Mouse (Mus musculus): ENCODE data around the gene Traf3ip1. TPM values are rescaled to one million over a fixed set of nuclear protein-coding genes. Genes with fewer than 3 reads are reported as not detected.

The Traf3ip1 gene
- total RNA-seq, 2 experiments from 2014 or later = 3.4 to 3.8 TPM

Other genes with a start within 250 kb of the Traf3ip1 start
- gene Ube2f, start 244.3 kb upstream of the Traf3ip1 start, total RNA-seq (2021) = 10 to 100 TPM; 56.3 to 57.2 TPM
- gene Scly, start 196.3 kb upstream of the Traf3ip1 start, total RNA-seq (2021) = 10 to 100 TPM; 11.5 to 12.4 TPM
- gene Espnl, start 172.6 kb upstream of the Traf3ip1 start, total RNA-seq (2021) = under 1 TPM; 0.12 to 0.27 TPM
- gene Klhl30, start 143.6 kb upstream of the Traf3ip1 start, total RNA-seq (2021) = 10 to 100 TPM; 70.3 to 75.2 TPM
- gene Erfe, start 128.2 kb upstream of the Traf3ip1 start, total RNA-seq (2021) = 1 to 10 TPM; 1.1 to 1.3 TPM
- gene Ilkap, start 95.8 kb upstream of the Traf3ip1 start, total RNA-seq (2021) = 10 to 100 TPM; 48.2 to 49.3 TPM
- 10 to 100 TPM; 19.8 to 21.4 TPM for gene Hes6, start 80.6 kb upstream of the Traf3ip1 start, total RNA-seq (2021)
- 1 to 10 TPM; 4.9 to 6.8 TPM for gene Per2, start 35.3 kb upstream of the Traf3ip1 start, total RNA-seq (2021)
- 10 to 100 TPM; 13.2 to 15.6 TPM for gene Asb1, start 45.9 kb downstream of the Traf3ip1 start, total RNA-seq (2021)